Mouse (Mus musculus): ENCODE results near the gene Gpr89.

Gpr89 gene

DNA sequence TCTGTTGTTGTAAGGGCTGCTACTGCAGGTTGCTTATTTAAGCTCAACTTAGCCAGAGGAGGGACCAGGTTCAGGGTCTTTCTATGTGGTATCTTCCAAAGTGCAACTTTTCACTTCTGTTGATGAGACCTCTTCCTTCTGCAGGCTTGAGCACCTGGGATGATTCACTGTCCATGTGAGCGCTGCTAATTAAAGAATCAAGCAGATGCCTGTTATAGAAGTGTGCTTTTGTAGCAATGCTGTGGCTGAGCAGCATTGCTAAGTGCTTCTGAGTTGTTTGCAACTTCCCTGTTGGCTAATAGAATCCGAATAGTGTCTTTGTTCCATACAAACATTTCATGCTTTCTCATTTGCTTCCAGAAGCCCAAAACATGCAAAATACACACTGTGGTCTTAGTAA, 34.9 kb downstream of the Gpr89 start:
- CTCF ChIA-PET, result no interaction called here

DNA sequence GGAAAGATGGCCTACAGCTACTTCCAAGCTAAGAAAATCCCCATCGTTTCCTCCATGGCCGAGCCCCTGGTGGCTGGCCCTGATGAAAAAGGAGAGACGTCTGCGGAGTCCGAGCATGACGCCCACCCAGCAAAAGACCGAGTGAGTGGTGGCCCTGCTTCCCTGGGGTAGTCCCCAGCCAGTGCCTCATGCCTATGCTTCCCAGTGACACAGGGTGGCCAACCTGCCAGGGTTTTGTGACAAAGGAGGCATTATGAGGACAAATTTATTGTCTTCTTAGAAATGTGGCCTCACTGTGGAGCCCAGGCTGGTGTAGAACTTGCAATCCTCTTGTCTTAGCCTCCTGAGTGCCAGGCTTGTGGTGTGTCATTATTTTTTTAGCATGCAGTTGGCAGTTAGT, 36.1 kb downstream of the Gpr89 start:
- CTCF ChIA-PET, result no interaction called here

- CTCF ChIA-PET, result no interaction called here
Measured at GRCm38 (mm10) chr3:96868566-96868965, 36.6 kb downstream of the Gpr89 start.

DNA sequence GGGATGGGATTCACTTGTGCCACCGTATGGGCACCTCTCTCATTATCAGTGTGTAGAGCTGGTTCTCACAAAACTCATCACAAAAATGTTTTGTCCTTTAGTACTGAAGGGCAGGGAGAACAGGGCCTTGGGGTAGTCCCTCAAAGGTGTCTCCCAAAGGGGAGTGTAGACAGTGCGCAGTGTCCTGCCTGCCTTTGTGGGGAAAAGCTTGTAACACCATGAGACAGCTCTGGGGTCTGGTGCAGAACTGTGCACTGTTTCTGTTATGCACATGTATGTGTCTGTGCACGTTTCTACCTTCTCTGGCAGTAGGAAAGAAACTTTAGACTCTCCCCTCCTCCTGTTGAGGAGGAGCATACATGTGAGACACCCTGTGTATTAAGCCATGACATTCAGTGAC, 37.3 kb downstream of the Gpr89 start:
- CTCF ChIA-PET, result no interaction called here

DNA sequence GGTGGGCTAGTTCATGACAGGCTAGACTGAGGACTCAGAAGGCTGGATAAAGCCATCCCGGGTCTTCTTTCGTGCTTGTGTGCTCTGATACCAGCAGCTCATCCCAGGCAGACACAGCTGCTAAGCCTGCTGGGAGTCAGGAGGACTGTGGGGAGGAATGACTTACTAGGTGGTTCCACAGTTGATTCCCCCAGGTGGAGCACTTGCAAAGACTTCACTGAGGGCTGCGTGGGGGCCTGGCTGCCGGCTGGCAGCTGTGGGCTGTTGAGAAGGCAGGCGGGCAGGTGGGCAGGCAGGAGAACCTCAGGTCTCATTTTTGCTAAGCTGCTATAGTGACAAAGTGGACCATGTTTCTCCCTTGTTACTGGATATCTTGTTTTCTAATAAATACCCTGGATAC, 44.6 kb downstream of the Gpr89 start:
- CTCF ChIA-PET, result no interaction called here

- CTCF ChIA-PET, result no interaction called here
Measured at GRCm38 (mm10) chr3:96855833-96856232, 49.3 kb downstream of the Gpr89 start.

DNA sequence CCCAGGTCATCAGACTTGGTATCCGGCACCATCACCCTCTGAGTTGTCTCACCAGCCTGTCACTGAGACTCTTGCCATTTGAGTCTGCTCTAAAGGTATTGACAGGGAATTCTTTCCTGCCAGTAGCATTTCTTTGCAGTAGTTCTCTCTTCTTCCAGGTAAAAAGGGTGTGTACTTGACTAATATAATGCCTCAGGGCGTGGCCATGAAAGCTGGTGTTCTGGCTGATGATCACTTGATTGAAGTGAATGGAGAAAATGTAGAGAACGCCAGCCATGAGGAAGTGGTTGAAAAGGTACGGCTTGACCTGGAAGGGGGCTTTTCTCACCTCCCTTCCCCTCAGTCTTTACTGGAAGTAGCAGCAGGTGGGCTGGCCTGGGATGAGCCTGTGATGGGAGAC, 50.8 kb downstream of the Gpr89 start:
- CTCF ChIA-PET, result no interaction called here

- CTCF ChIA-PET, result no interaction called here
Measured at GRCm38 (mm10) chr3:96852561-96852960, 52.6 kb downstream of the Gpr89 start.

GRCm38 (mm10) chr3:96849168-96849727, 55.9 kb downstream of the Gpr89 start:
- CTCF ChIA-PET, result interaction anchor here (0.6 to 0.7 kb wide), 2 partner anchors 37 to 270 kb away, joined by 3 to 4 read pairs; no protein-coding TSS in a partner anchor

DNA sequence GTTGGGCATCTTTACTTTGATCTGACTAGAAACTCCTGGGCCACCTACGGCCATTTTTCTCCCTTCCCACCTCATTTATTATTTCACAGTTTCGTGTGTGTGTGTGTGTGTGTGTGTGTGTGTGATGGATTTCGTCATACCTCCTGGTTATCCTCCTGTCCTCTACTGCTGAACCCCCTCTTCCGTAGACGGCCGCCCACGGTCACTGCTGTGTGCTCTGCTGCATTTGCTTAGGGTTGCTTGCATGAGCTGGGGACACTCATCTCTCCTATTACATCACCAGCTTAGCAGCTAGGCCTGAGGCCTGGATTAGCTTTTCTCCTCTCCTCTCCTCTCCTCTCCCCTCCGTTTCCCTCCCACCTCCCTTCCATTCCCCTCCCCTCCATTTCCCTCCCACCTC, 56.7 kb downstream of the Gpr89 start:
- CTCF ChIA-PET, result interaction anchor here (0.6 kb wide), 2 partner anchors 11 to 269 kb away, joined by 4 to 6 read pairs; no protein-coding TSS in a partner anchor

GRCm38 (mm10) chr3:96847661-96848060, 57.5 kb downstream of the Gpr89 start:
- CTCF ChIA-PET, result no interaction called here

DNA sequence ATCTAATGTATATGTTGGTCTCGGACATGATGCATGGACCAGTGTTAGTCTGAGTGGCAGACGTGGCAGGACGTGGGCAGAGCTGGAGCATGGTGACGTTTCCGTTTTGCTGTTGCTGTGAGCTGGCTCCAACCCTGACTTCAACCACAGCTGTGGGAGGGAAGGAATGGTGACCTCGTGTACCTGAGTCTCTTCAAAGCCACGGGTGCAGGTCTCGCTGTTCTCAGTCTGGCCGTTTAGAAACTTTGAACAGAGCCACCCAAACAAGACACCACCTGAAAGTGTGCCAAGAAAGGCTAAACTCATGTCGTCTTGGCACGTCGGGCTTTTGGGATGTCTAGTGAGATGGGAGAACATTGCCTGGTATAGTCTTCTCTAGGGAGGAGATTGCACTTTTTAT, 58.2 kb downstream of the Gpr89 start:
- CTCF ChIA-PET, result no interaction called here

DNA sequence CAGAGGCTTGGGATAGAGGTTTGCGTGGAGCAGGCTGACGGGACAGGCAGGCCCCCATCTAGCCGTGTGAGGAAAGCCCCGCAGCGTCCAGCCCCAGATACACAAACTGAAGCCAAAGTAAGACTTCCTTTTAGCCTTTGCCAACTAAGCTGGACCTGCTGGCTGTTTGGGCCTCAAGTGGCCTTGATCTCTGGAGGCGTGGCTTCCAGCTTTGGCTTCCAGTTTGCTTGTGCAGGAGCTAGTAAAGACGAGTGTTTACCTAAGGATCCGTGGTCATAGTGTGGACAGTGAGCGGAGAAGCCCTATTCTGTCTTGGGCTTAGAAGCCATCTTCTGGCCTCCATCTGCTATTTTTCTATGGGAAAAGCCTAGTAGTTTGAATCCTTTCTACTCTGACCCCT, 59.3 kb downstream of the Gpr89 start:
- CTCF ChIA-PET, result interaction anchor here (0.7 kb wide), 1 partner anchor 119 kb away, joined by 4 read pairs; no protein-coding TSS in a partner anchor

DNA sequence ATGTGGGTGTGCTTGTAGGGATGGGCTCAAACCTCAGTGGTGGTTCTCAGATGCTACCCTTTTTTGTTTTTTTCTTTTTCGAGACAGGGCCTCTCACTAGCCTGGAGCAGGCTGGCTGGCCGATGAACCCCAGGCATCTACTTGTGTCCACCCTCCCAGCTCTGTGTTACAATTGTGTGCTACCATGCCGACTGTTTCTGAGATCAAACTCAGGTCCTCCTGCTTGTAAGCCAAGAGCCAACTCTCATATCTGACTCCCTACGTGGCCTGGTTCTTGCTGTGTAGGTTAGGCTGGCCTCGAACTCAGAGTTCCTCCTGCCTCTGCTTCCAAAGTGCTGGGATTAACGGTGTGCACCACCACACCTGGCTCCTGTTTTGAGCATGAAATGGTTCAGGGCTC, 60.0 kb downstream of the Gpr89 start:
- CTCF ChIA-PET, result no interaction called here

- CTCF ChIA-PET, result no interaction called here
Measured at GRCm38 (mm10) chr3:96838996-96839645, 66.0 kb downstream of the Gpr89 start.

- CTCF ChIA-PET, result no interaction called here
Measured at GRCm38 (mm10) chr3:96836414-96836813, 68.7 kb downstream of the Gpr89 start.

GRCm38 (mm10) chr3:96834587-96835348, 70.4 kb downstream of the Gpr89 start:
- CTCF ChIA-PET, result no interaction called here

GRCm38 (mm10) chr3:96832930-96833329, 72.2 kb downstream of the Gpr89 start:
- CTCF ChIA-PET, result no interaction called here

- CTCF ChIA-PET, result no interaction called here
Measured at GRCm38 (mm10) chr3:96829856-96830255, 75.3 kb downstream of the Gpr89 start.

GRCm38 (mm10) chr3:96828984-96829383, 76.2 kb downstream of the Gpr89 start, which contains the start of the genes Pdzk1 and Cd160:
Gene Pdzk1, plus strand, starts transcription at chr3:96829284.
Gene Cd160, minus strand, starts transcription at chr3:96829351.
- CTCF ChIA-PET, result no interaction called here

DNA sequence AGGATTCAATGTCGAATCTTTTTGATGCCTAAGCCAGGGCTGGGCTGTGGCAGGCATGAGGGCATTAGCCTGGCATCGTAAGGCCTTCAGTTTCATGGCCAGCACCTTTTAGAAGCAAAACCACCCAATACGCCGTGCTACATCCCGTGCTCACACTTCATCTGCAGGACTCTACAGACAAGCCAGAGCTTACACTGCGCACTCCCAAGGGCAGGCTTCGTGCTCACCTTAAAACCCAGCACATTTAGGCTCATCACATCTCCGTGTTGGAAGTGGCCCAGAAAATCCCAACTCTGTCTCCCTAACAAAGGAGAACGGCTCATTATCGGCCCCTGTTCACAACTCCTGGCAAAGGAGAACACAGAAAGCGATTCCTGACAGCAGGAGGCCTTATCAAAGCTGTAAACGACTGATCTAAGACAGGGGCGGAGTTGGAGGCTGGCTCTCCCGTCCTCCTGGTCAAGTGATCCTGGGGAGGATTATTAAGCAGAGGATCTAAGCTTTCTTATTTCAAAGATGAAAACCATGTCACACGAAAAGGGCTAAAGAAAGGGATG, 76.8 kb downstream of the Gpr89 start:
- CTCF ChIA-PET, result no interaction called here

- CTCF ChIA-PET, result interaction anchor here (0.5 kb wide), 1 partner anchor 147 kb away, joined by 3 read pairs; no protein-coding TSS in a partner anchor
Measured at GRCm38 (mm10) chr3:96825261-96825660, 79.9 kb downstream of the Gpr89 start.

GRCm38 (mm10) chr3:96824614-96825013, 80.5 kb downstream of the Gpr89 start:
- CTCF ChIA-PET, result interaction anchor here (0.5 kb wide), 1 partner anchor 147 kb away, joined by 3 read pairs; no protein-coding TSS in a partner anchor

Measured in spleen, embryonic (tissue).